Mouse (Mus musculus) ES-Bruce4 (cell line): Measurements from ENCODE around the gene Cdcp2. TPM values are rescaled to one million over a fixed set of nuclear protein-coding genes. Genes with fewer than 3 reads are reported as not detected.

Experiments used
- H3K27ac ChIP-seq: 2 replicates; pipeline ENCODE4 v1.5.1; 2012; ENCODE audit warnings: low read length, inconsistent platforms; ENCODE audit not compliant: insufficient read depth
- H3K27me3 ChIP-seq: 2 replicates; pipeline ENCODE4 v1.6.1; 2012; ENCODE audit warnings: mild to moderate bottlenecking, low read length, inconsistent platforms; ENCODE audit not compliant: control insufficient read depth, poor library complexity, insufficient read depth, severe bottlenecking
- H3K36me3 ChIP-seq: 2 replicates; pipeline ENCODE4 v1.6.1; 2012; ENCODE audit warnings: inconsistent platforms, mild to moderate bottlenecking, low read length, moderate library complexity; ENCODE audit not compliant: control insufficient read depth, poor library complexity, insufficient read depth, severe bottlenecking
- H3K4me1 ChIP-seq: one replicate; pipeline ENCODE4 v1.8.1; 2011; ENCODE audit warnings: low read length; ENCODE audit not compliant: control insufficient read depth, insufficient read depth
- H3K4me3 ChIP-seq: 2 replicates; pipeline ENCODE4 v1.5.1; 2011; ENCODE audit warnings: low read depth, mild to moderate bottlenecking, low read length
- H3K9ac ChIP-seq: 2 replicates; pipeline ENCODE4 v1.6.1; 2012; ENCODE audit warnings: low read depth, mild to moderate bottlenecking, inconsistent platforms; ENCODE audit not compliant: poor library complexity, severe bottlenecking
- H3K9me3 ChIP-seq: replicated peaks from 2 replicates; pipeline ENCODE4 v1.6.1; 2012; ENCODE audit warnings: mild to moderate bottlenecking, low read length, inconsistent platforms; ENCODE audit not compliant: control insufficient read depth, poor library complexity, insufficient read depth, severe bottlenecking
- CTCF ChIP-seq: IDR thresholded peaks from one replicate; pipeline ENCODE4 v1.8.1; 2011; ENCODE audit warnings: low read depth, low read length
- EP300 ChIP-seq: IDR thresholded peaks from 2 replicates; pipeline ENCODE4 v1.6.1; 2011; ENCODE audit warnings: low read depth, low read length; ENCODE audit not compliant: insufficient read depth
- POLR2A ChIP-seq: IDR thresholded peaks from one replicate; pipeline ENCODE4 v1.8.1; 2011; ENCODE audit warnings: low read length; ENCODE audit not compliant: insufficient read depth
- polyA plus RNA-seq: library from polyadenylated mRNA; stranded (reverse); fragments of >200 nt; gene quantifications from 2 replicates; pipeline ENCODE4 v1.2.4, GENCODE M21; 2011; ENCODE audit warnings: low read depth; ENCODE audit not compliant: missing spikeins, insufficient read depth, insufficient read length

Cdcp2 gene
- polyA plus RNA-seq, 1 experiment: not detected

DNA sequence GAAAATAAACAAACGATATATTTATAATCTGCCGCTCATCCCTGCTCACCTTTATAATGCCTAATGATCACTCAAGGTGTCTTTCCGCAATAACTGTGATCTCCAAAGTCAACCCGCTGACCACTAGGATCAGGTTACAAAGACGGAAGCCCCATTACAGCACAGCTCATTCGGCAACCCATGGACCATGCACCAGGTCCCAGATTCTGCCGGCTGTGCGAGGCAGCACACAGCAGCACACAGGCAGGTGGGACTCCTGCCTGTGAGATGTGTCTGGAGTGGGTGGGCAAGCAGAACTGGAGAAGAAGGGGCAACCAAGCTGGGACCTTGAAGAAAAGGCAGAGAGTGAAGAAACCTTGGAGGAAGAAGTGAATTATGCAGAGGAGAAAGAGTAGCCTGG is 17.6 kb downstream of the Cdcp2 start:
- Histone ChIP-seq H3K27me3 (no peaks in the 10 kb centered on the region), H3K9me3 (no peaks in the 10 kb centered on the region)
- no peak for TF ChIP-seq CTCF
- TF ChIP-seq POLR2A: no peak
- no peak for TF ChIP-seq EP300

DNA sequence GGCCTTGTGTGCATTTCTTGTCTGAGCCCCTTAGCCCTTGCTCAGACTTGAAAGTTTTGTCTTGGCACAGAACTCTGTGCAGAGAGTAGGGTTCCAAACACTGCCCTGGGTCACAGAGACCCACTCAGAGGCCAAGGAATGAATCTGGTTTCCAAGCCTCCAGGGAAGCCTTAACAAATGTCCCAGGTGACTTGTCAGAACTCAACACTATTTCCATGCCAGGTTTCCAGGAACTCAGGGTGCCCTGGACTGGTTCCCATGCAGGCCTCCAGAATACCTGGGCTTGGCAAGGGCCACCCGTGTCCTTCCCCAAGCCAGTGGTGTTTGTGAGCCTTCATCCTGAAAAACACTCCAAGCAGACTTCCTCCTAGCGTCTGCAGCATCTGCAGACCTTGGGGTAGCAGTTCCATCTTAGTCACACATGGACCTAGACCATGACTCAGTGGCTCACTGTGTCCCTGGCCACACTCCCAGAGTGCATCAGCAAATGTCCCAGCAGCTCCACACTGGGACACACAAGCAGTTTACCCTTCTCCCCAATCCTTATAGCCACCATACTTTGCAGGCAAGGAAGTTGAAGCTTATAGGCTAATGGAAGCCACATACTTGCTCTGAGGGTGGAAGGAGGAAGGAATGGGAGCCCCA is 21.2 kb downstream of the Cdcp2 start:
- H3K27ac ChIP-seq: no peak overlapping the region
- no peak for TF ChIP-seq EP300
- TF ChIP-seq POLR2A: no peak
- TF ChIP-seq CTCF: no peak

More for the DNA sequence above, 17.6 kb downstream of the Cdcp2 start:
- Histone ChIP-seq H3K4me1 (no peaks in the 10 kb centered on the region), H3K4me3 (no peak overlapping the region), H3K9ac (no peak overlapping the region), H3K36me3 (no peaks in the 10 kb centered on the region), H3K27ac (no peak overlapping the region)

DNA sequence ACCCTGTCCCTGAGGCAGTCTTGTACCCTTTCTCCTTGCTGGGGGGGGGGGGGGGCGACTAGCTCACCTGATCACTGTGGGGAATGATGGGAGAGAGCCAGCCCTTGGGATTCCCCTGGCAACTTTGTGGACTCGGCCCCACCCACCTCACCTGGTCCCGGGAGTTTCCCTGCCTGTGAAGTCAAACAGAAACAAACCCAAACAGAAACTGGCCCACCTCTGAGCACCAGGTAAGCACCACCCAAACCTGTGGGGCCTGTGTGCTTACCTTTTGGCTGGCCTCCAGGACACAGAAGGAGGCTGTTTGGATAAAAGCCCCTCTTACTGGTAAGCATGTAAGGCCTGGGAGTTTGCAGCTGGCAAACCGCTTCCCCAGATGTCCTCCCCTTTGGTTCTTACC is 22.4 kb downstream of the Cdcp2 start:
- TF ChIP-seq POLR2A (no peak), CTCF (no peak), EP300 (no peak)

More for the DNA sequence above, 21.2 kb downstream of the Cdcp2 start:
- no peak overlapping the region for H3K9ac ChIP-seq
- no peaks in the 10 kb centered on the region for H3K36me3 ChIP-seq
- no peaks in the 10 kb centered on the region for H3K9me3 ChIP-seq
- no peaks in the 10 kb centered on the region for H3K27me3 ChIP-seq
- no peaks in the 10 kb centered on the region for H3K4me1 ChIP-seq
- H3K4me3 ChIP-seq: no peak overlapping the region

DNA sequence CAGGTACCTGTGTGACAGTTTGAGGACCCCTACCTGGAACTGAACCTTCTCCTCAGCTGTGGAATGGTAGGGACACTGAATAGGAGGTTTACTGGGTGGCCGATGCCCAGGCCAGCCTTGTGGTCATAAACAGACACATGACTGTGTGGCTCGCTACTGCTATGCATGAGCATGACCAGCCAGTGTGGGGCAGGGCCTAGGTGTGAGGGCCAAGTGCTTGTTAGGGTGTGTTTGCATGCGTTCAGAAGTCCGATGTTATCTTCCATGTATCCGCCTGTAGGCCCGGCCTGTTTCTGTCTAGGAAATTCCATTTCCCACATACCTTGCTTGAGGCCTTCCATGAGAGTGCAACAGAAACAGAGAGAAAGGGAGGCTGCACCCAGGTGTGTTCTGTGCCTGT is 24.0 kb downstream of the Cdcp2 start:
- no peak overlapping the region for H3K27ac ChIP-seq
- H3K9ac ChIP-seq: no peak overlapping the region
- H3K4me1 ChIP-seq: no peaks in the 10 kb centered on the region
- TF ChIP-seq EP300 (no peak), POLR2A (no peak)
- H3K27me3 ChIP-seq: no peaks in the 10 kb centered on the region
- no peaks in the 10 kb centered on the region for H3K9me3 ChIP-seq
- no peaks in the 10 kb centered on the region for H3K36me3 ChIP-seq
- no peak overlapping the region for H3K4me3 ChIP-seq

More for the DNA sequence above, 22.4 kb downstream of the Cdcp2 start:
- H3K36me3 ChIP-seq: no peaks in the 10 kb centered on the region
- H3K4me3 ChIP-seq: no peak overlapping the region
- H3K9me3 ChIP-seq: no peaks in the 10 kb centered on the region
- no peaks in the 10 kb centered on the region for H3K4me1 ChIP-seq
- H3K9ac ChIP-seq: no peak overlapping the region
- no peak overlapping the region for H3K27ac ChIP-seq
- no peaks in the 10 kb centered on the region for H3K27me3 ChIP-seq

DNA sequence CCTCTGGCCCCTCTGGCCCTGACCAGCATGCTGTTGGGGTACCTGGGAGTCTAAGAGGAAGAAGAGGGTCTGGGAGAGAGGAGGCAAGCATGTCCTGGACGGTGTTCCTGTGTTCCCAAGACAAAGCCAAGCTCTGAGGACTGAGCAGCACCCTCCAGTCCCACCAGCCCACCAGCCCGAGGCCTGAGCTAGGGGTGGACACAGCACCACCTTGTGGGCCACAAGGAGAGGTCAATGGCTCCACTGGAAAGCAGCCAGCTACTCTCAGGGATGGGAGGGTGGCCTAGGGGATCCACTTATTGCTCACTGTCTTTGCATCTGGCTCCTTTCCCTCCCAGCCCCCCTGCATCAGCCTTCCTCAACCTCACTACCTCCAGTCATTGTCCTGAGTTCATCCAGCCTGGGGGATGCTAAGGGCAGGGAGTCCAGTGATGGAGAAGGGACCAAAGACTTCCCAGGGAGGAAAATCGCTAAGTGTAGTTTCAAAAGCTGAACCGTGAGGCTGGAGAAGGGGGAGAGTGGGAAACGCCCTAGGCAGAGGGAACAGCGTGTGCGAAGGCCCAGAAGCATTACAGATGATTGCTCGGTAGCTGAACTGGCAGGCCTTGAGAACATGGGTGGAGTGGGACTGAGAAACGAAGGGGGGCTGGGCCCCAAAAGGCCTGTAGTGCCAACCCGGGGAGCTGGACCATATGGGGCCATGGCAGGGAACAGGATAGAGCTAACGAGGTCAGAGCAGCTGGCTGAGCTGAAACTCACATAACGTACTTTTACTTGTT is 24.7 kb downstream of the Cdcp2 start:
- no peak overlapping the region for H3K4me3 ChIP-seq
- no peak overlapping the region for H3K27ac ChIP-seq
- no peaks in the 10 kb centered on the region for H3K27me3 ChIP-seq
- H3K9me3 ChIP-seq: no peaks in the 10 kb centered on the region
- H3K4me1 ChIP-seq: no peaks in the 10 kb centered on the region
- H3K9ac ChIP-seq: no peak overlapping the region
- peak; percentile 67 for TF ChIP-seq CTCF
- no peak for TF ChIP-seq POLR2A
- no peak for TF ChIP-seq EP300
- H3K36me3 ChIP-seq: no peaks in the 10 kb centered on the region

DNA sequence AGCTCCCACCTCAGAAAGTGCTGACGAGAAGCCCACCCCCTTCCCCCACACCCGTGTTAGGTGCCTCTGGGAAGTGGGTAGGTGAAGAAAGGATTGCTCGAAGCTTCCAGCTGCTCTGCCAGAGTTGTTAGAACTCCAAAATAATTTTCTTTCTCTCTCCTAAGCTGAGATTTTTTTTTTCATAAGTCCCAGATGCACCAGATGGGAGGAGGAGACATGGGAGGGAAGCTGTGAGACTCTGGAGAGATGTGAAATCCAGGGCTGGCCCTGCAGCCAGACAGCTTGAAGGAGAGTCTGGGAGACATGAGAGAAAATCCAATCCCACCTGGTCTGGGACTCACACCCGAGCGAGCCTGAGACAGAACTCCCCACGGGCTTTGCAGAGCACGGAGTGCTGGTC is 27.7 kb downstream of the Cdcp2 start:
- no peaks in the 10 kb centered on the region for H3K27me3 ChIP-seq
- no peak overlapping the region for H3K27ac ChIP-seq
- no peaks in the 10 kb centered on the region for H3K36me3 ChIP-seq
- no peak overlapping the region for H3K4me3 ChIP-seq
- TF ChIP-seq POLR2A (no peak), EP300 (no peak), CTCF (no peak)
- no peak overlapping the region for H3K9ac ChIP-seq
- H3K9me3 ChIP-seq: no peaks in the 10 kb centered on the region
- H3K4me1 ChIP-seq: no peaks in the 10 kb centered on the region
